Mouse (Mus musculus) heart, adult 18-20 months (tissue): ENCODE results near the gene Sox6. TPM values are rescaled to one million over a fixed set of nuclear protein-coding genes. Genes with fewer than 3 reads are reported as not detected.

Source experiments
- DNase-seq, 2 experiments: peaks; one replicate each; pipeline ENCODE4 v3.0.0; 2021 to 2022; ENCODE audit warnings: mixed read lengths in 1 of 2
- total RNA-seq, 2 experiments: library from RNA; stranded (reverse); gene quantifications; 2 replicates each; pipeline ENCODE4 v1.2.3; 2021

Gene Sox6
- total RNA-seq, 2 experiments from 2014 or later, result 20.8 to 24.7 TPM

GRCm38 (mm10) chr7:115988109-115988779 is 50.4 kb downstream of the Sox6 start:
- no peak for DNase-seq

- DNase-seq, result no peak
Observed at GRCm38 (mm10) chr7:115985716-115986115, 52.9 kb downstream of the Sox6 start.

DNA sequence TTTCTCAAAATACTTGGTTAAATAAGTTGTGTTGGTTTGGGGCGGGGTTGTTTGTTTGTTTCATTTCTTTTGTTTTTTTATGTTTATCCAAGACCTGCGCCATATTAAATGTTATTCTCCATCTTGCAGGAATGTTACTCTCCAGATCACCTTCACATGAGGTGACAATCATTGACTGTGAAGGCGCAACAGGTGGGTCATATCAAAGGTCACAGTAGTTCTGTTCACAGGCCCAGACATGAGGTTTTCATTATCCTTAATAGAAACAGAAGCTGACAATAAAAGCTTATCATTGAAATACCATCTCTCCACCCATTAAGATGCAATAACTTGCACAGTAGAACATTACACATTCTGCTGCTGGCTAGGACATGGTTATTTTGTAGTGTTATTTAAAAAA is 54.5 kb downstream of the Sox6 start:
- no peak for DNase-seq

DNA sequence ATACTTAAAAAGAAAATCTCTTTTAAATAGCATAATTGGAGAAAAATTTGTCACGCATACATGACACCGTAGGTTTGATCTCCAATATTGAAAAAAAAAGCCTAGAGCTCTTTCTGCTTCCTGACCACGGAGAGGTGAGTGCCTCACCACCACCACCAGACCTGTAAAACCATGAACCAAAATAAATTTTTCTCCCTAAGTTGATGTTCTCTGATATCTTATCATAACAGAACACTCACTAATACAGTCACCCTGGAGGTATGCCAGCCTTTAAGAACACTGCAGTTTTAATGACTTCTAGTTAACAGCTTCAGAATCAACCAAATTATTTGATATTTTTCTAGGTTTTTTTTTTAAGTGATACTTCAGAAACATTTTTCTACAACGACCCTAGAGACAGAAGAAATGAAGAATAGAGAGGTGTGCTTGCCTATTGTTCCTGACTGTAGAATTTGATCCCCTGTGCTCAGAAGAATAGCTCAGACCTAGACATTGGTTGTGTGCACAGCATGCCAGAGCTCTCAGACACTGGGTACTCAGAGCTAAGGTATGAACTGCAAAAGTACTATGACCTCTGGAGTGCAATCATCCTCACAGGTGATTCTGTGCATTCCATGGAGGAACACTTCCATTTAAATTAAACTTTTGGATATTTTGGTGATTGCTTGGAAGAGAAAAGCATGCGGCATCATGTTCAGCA is 58.6 kb downstream of the Sox6 start:
- no peak for DNase-seq

DNA sequence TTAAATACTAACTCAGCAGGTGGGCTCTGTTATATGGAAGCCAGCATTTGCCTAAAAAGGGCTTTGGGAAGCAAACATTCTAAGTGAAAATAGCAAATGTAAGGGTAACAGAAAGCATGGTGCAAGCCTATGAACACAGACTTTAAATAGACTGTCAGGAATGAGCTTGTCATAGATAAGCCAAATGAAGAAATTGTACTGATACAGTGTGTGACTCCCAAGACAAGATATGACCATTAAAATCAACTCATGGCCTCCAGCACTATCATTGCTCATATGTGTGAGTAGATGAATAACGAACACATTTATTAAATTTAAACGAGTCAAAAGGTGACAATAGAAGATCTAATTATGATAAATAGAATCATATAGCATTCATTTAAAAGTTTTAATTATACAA is 64.1 kb downstream of the Sox6 start:
- DNase-seq, result no peak

DNA sequence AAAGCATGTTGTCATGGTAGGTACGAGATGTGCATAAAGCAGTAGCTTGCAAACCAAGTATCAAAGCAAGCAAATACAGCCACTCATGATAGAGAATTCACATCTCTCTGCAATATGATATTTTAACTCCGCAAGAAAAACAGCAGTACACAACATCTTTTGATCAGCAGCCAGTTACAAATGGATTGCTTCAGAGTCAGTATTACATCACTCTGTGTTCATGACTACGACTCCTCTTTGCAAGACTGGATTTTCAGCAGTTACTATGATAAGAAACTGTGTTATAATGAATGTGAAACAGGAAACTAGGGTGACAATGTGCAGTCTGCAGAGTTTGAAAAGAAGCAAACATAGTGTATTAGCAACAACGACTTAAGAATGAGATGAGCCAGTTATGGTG is 71.4 kb downstream of the Sox6 start:
- DNase-seq, result peak; percentile 20 to 23

- DNase-seq, result no peak
Observed at GRCm38 (mm10) chr7:115966181-115966580, 72.4 kb downstream of the Sox6 start.

- DNase-seq, result no peak
Observed at GRCm38 (mm10) chr7:115953046-115953445, 85.5 kb downstream of the Sox6 start.

DNA sequence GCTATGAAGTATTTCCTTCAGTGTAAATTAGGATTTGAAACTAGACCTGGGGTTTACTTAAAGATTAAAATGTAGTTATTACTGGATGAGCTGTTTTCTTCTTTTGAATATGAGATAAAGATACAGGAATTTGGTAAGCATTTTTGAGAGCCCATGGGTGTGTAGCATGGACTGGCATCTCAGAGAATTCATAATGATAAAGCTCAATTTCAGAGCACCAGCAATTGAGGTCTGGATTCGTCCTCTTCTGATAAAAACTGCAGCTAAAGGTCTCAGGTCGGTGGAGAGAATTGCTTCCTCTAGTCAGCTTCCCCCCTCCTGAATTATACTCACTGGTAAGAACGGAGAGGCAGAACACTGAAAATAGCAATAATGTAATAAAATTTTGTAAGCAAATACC is 86.4 kb downstream of the Sox6 start:
- DNase-seq, result no peak

GRCm38 (mm10) chr7:115951689-115952088 is 86.9 kb downstream of the Sox6 start:
- DNase-seq, result no peak

DNA sequence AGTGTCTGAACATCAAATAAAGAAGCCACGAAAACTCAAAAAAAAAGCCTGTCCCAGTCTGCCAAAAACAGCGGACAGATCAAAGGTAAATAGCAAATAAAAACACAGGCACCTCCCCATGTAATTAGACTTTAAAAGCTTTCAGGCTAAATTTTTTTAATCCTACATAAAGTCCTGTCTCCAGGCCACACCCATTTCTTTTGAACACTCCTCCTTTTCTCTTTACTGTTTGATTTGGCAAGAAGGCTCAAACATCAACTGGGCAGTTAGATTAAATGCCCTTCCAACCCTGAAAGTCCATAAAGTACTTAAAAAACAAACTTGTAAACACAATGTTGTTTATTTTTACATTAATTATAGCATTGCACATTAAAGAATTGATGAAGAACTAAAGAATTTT is 90.7 kb downstream of the Sox6 start:
- no peak for DNase-seq

DNA sequence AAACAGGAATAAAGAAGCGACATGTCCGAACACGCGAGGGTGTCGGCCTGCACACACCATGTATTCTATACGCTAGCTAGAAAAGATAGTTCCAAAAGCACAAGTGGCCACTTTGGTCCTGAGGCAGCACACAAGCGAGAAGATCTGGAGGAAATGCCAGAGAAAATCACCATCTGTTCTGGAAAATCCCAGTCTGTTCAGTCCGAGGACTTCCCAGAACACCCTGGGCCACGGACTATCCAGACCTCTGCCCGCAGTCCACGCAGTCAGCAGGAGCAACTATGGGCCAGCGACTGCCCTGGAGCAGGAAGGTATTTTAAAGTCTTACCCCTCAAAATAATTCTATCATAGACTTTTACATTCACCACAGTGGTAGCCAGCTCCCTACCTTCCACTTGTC is 92.0 kb downstream of the Sox6 start:
- DNase-seq, result no peak

- DNase-seq, result no peak
Observed at GRCm38 (mm10) chr7:115945516-115945915, 93.1 kb downstream of the Sox6 start.

GRCm38 (mm10) chr7:115944250-115944649 is 94.3 kb downstream of the Sox6 start:
- no peak for DNase-seq

DNA sequence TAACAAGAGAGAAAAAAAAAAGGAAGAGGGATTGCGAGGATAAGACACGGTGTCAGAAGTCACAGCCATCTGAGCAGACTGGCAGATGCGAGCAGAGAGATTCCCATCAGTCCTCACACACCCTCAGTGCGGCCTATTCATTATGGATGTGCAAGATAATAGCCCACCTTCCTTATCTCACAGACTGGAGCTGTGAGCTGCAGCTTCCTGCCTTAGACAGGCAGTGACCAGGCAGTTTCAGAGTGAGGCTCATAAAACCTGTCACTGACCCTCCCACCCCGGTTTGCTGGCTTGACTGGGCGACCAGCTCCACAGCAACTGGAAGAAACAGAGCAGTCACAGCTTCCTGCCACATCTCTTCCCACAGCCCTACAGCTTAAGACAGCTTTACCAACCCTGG is 96.8 kb downstream of the Sox6 start:
- no peak for DNase-seq

- DNase-seq, result no peak
Observed at GRCm38 (mm10) chr7:115939292-115939691, 99.3 kb downstream of the Sox6 start.

DNA sequence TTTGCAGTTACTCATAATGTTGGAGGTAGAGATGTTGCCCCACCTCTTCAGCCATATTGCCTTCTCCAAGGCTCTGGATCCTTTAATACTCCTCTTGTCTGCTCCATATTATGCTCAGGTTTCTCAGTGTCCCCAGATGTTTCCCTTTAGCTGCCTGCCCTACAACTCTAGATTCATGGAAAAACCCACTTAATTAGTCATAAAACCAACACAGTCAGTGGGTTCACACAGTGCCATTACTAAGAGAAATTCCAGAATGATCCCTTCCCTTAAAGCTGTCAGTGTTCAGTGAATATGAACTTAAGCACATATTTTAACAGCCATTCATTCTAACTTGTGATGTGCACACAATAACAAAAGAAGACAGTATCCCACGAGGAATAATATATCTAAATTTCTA is 101.7 kb downstream of the Sox6 start:
- no peak for DNase-seq

- DNase-seq, result no peak
Observed at GRCm38 (mm10) chr7:115915338-115915737, 123.3 kb downstream of the Sox6 start.

DNA sequence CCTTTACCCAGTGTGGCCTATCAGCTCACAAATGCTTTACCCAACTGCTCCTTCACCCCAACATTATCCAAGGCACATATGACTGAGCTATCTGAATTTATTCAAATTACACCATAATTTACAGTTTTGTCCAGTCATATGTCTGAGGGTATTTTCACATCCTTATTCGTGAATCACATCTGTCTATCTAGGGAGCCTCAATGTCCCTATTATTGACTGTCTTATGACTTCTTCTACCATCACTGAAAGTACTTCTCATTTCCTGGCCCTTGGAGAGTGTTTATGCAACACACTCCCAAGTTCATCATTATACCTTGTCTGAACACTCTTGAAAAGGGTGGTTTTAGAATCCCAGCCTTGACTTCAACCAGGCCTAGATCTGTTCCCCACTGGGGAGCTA is 128.3 kb downstream of the Sox6 start:
- DNase-seq, result no peak

DNA sequence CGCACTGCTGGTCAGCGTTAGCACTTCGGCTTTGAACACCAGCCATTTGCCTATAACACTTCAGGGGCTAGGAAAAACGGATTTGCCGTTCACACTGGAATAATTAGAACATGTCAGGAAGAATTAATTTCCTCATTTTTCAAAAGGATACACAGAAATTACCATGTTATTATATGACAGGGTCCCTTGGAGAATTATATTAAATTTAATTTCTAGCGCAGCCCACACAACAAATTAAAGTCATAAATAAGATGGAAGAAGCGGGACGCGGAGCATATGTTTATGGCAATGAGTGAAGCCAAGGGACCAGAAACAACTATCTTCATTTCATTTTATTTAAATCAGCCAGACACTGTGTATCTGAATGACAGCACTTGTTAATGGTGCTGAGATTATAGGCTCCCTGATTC is 133.8 kb downstream of the Sox6 start:
- no peak for DNase-seq

- DNase-seq, result no peak
Observed at GRCm38 (mm10) chr7:115903931-115904797, 134.4 kb downstream of the Sox6 start.

- no peak for DNase-seq
Observed at GRCm38 (mm10) chr7:115903368-115903767, 135.2 kb downstream of the Sox6 start.

DNA sequence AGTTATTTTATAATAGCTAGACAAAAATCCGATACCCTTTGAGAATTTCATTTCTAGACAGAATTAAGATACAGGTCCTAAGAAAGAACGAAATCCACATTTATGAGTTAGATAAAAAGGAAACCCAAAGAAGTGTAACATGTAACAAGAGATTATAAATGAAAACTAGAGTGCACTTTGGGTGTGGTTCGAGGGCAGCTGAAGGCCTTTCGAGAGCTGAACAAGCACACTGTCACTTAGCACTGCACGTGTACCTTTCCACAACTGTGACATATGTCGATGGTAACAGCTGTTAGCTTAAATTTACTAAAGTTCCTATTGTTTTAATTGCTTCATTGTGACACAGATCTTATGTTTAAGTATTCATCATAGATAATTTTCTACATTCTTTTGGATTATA is 142.8 kb downstream of the Sox6 start:
- no peak for DNase-seq
